Mouse (Mus musculus): ENCODE data around the gene Podxl2. TPM values are rescaled to one million over a fixed set of nuclear protein-coding genes. Genes with fewer than 3 reads are reported as not detected.

Podxl2 gene
- 10 to 100 TPM; 47.1 to 54.4 TPM for total RNA-seq (2021)
- long read RNA-seq, experiment 1, transcript Podxl2-210 (8 exons, 2,065 nt): major isoform, 120 of 179 reads
- long read RNA-seq, experiment 1, transcript Podxl2-207 (2 exons, 633 nt): minor isoform, 16 of 179 reads
- long read RNA-seq, experiment 1, partial matches to known transcripts: 23 of 179 reads
- long read RNA-seq, experiment 1, other reads (novel, unspliced or antisense): 20 of 179 reads
- long read RNA-seq, experiment 2, transcript Podxl2-207 (2 exons, 633 nt): minor isoform, 15 of 205 reads
- long read RNA-seq, experiment 2, transcript Podxl2-210 (8 exons, 2,065 nt): major isoform, 153 of 205 reads
- long read RNA-seq, experiment 2, partial matches to known transcripts: 21 of 205 reads
- long read RNA-seq, experiment 2, other reads (novel, unspliced or antisense): 16 of 205 reads

- intact Hi-C loops (cut with DNase I; ENCODE audit: low total_unique reads): no loop called here
Measured at GRCm38 (mm10) chr6:88874868-88875508, at the start of gene Podxl2. Gene Podxl2, minus strand, starts transcription at chr6:88875044.

GRCm38 (mm10) chr6:88918802-88919201 lies 44.0 kb upstream of the Podxl2 start:
- DNase-seq: no peak
- intact Hi-C loops (cut with DNase I; ENCODE audit: low total_unique reads): no loop called here

More at GRCm38 (mm10) chr6:88874868-88875508, at the start of gene Podxl2:
- DNase-seq: peak; percentile 85

- intact Hi-C loops (cut with DNase I; ENCODE audit: low total_unique reads): no loop called here
- DNase-seq: peak; percentile 47
Measured at GRCm38 (mm10) chr6:88916153-88916552, 41.3 kb upstream of the Podxl2 start.

GRCm38 (mm10) chr6:88915510-88915909 lies 40.7 kb upstream of the Podxl2 start:
- intact Hi-C loops (cut with DNase I; ENCODE audit: low total_unique reads): no loop called here
- no peak for DNase-seq

GRCm38 (mm10) chr6:88914799-88915198 lies 40.0 kb upstream of the Podxl2 start:
- intact Hi-C loops (cut with DNase I; ENCODE audit: low total_unique reads): no loop called here
- no peak for DNase-seq

GRCm38 (mm10) chr6:88913440-88913839 lies 38.6 kb upstream of the Podxl2 start:
- intact Hi-C loops (cut with DNase I; ENCODE audit: low total_unique reads): no loop called here
- no peak for DNase-seq

- intact Hi-C loops (cut with DNase I; ENCODE audit: low total_unique reads): no loop called here
- no peak for DNase-seq
Measured at GRCm38 (mm10) chr6:88913022-88913421, 38.2 kb upstream of the Podxl2 start.

GRCm38 (mm10) chr6:88909151-88909550 lies 34.3 kb upstream of the Podxl2 start:
- no peak for DNase-seq
- intact Hi-C loops (cut with DNase I; ENCODE audit: low total_unique reads): no loop called here

GRCm38 (mm10) chr6:88906369-88907108 lies 31.7 kb upstream of the Podxl2 start:
- intact Hi-C loops (cut with DNase I; ENCODE audit: low total_unique reads): no loop called here
- DNase-seq: peak; percentile 61

- intact Hi-C loops (cut with DNase I; ENCODE audit: low total_unique reads): no loop called here
- no peak for DNase-seq
Measured at GRCm38 (mm10) chr6:88905042-88905441, 30.2 kb upstream of the Podxl2 start.

- DNase-seq: no peak
- intact Hi-C loops (cut with DNase I; ENCODE audit: low total_unique reads): no loop called here
Measured at GRCm38 (mm10) chr6:88904456-88904974, 29.7 kb upstream of the Podxl2 start.

GRCm38 (mm10) chr6:88903708-88904107 lies 28.9 kb upstream of the Podxl2 start:
- no peak for DNase-seq
- intact Hi-C loops (cut with DNase I; ENCODE audit: low total_unique reads): no loop called here

- intact Hi-C loops (cut with DNase I; ENCODE audit: low total_unique reads): no loop called here
- peak; percentile 96 for DNase-seq
Measured at GRCm38 (mm10) chr6:88901947-88902820, 27.3 kb upstream of the Podxl2 start, which contains the start of gene Tpra1. Gene Tpra1, plus strand, starts transcription at chr6:88902251.

- intact Hi-C loops (cut with DNase I; ENCODE audit: low total_unique reads): no loop called here
- DNase-seq: no peak
Measured at GRCm38 (mm10) chr6:88901471-88901870, 26.6 kb upstream of the Podxl2 start.

GRCm38 (mm10) chr6:88899628-88900027 lies 24.8 kb upstream of the Podxl2 start:
- intact Hi-C loops (cut with DNase I; ENCODE audit: low total_unique reads): no loop called here

GRCm38 (mm10) chr6:88899086-88899485 lies 24.2 kb upstream of the Podxl2 start:
- intact Hi-C loops (cut with DNase I; ENCODE audit: low total_unique reads): no loop called here
- DNase-seq: no peak

More at GRCm38 (mm10) chr6:88899628-88900027, 24.8 kb upstream of the Podxl2 start:
- DNase-seq: no peak

GRCm38 (mm10) chr6:88898534-88899048 lies 23.7 kb upstream of the Podxl2 start, which contains the start of gene Mcm2:
Gene Mcm2, minus strand, starts transcription at chr6:88898780.
- intact Hi-C loops (cut with DNase I; ENCODE audit: low total_unique reads): no loop called here
- DNase-seq: peak; percentile 94

- DNase-seq: no peak
- intact Hi-C loops (cut with DNase I; ENCODE audit: low total_unique reads): no loop called here
Measured at GRCm38 (mm10) chr6:88897246-88897645, 22.4 kb upstream of the Podxl2 start.

- intact Hi-C loops (cut with DNase I; ENCODE audit: low total_unique reads): no loop called here
- DNase-seq: no peak
Measured at GRCm38 (mm10) chr6:88895943-88896342, 21.1 kb upstream of the Podxl2 start.
